Mouse (Mus musculus) lung, embryonic 15.5 days (tissue): ENCODE data around the gene Card6. TPM values are rescaled to one million over a fixed set of nuclear protein-coding genes. Genes with fewer than 3 reads are reported as not detected.
"Not testable (repeated sequence)": the region's sequence is repeated elsewhere in the genome, so short reads cannot be mapped to it uniquely, and the experiment has no call there.

Source experiments
- ATAC-seq: fragments of 200-750 bp; cut with Nextera tagmentation; 2 replicates; pipeline ENCODE4 v1.8.0; 2017; ENCODE audit warnings: moderate number of reproducible peaks, borderline replicate concordance; ENCODE audit not compliant: low FRiP score, low TSS enrichment; ENCODE audit errors: extremely low read depth
- H3K27ac ChIP-seq: fragments of 300-500 bp; sonication (generic); 2 replicates; pipeline ENCODE4 v1.5.1; 2015; ENCODE audit warnings: moderate library complexity, mild to moderate bottlenecking, inconsistent platforms
- H3K27me3 ChIP-seq: fragments of 300-500 bp; sonication (generic); 2 replicates; pipeline ENCODE4 v1.6.1; 2015; ENCODE audit warnings: inconsistent platforms
- H3K36me3 ChIP-seq: fragments of 300-500 bp; sonication (generic); 2 replicates; pipeline ENCODE4 v1.6.1; 2015; ENCODE audit warnings: inconsistent platforms
- H3K4me1 ChIP-seq: fragments of 300-500 bp; sonication (generic); 2 replicates; pipeline ENCODE4 v1.6.1; 2015; ENCODE audit warnings: inconsistent platforms
- H3K4me2 ChIP-seq: fragments of 300-500 bp; sonication (generic); 2 replicates; pipeline ENCODE4 v1.6.1; 2015; ENCODE audit warnings: inconsistent platforms, mild to moderate bottlenecking, moderate library complexity
- H3K4me3 ChIP-seq: fragments of 300-500 bp; sonication (generic); 2 replicates; pipeline ENCODE4 v1.5.1; 2015; ENCODE audit warnings: mild to moderate bottlenecking, inconsistent platforms
- H3K9ac ChIP-seq: fragments of 300-500 bp; sonication (generic); 2 replicates; pipeline ENCODE4 v1.6.1; 2015; ENCODE audit warnings: inconsistent platforms
- H3K9me3 ChIP-seq: fragments of 300-500 bp; sonication (generic); 2 replicates; pipeline ENCODE4 v1.6.1; 2016; ENCODE audit warnings: inconsistent platforms
- WGBS: fragments of 180-500 bp; shearing (Covaris S2); methylation state at CpG from one replicate; pipeline ENCODE4 v1.1.7; 2015; 5-methylcytosine and 5-hydroxymethylcytosine counted together
- polyA plus RNA-seq: library from polyadenylated mRNA; unstranded; fragments of >200 nt; fragmentation: Nextera tagmentation; extraction: Ambion mirVana; gene quantifications from 2 replicates; pipeline ENCODE4 v1.2.1, GENCODE M21; 2015

Card6 gene
- polyA plus RNA-seq, 1 experiment from 2014 or later = 2.0 TPM

- no peaks in the 10 kb centered on the region for H3K36me3 ChIP-seq
- H3K4me3 ChIP-seq = no peak overlapping the region
- H3K4me2 ChIP-seq = no peak overlapping the region
- H3K9me3 ChIP-seq = no peaks in the 10 kb centered on the region
- no peak for ATAC-seq
- no peak overlapping the region for H3K9ac ChIP-seq
- H3K27ac ChIP-seq = no peak overlapping the region
- H3K27me3 ChIP-seq = no peaks in the 10 kb centered on the region
- 58% methylated on average over 5 of the region's 5 CpGs for WGBS
- H3K4me1 ChIP-seq = peaks cover 15% of the 10 kb centered on the region
These were observed 33.7 kb upstream of the Card6 start for GRCm38 (mm10) chr15:5142047-5142446.

GRCm38 (mm10) chr15:5140357-5140756 is 32.0 kb upstream of the Card6 start:
- no peak overlapping the region for H3K9ac ChIP-seq
- ATAC-seq = no peak

GRCm38 (mm10) chr15:5139863-5140262 is 31.5 kb upstream of the Card6 start:
- H3K4me3 ChIP-seq = no peak overlapping the region
- H3K9ac ChIP-seq = no peak overlapping the region
- H3K27me3 ChIP-seq = no peaks in the 10 kb centered on the region
- no peaks in the 10 kb centered on the region for H3K9me3 ChIP-seq
- H3K36me3 ChIP-seq = no peaks in the 10 kb centered on the region
- H3K27ac ChIP-seq = no peak overlapping the region
- no peak overlapping the region for H3K4me2 ChIP-seq
- peaks cover 8% of the 10 kb centered on the region for H3K4me1 ChIP-seq
- ATAC-seq = no peak
- 84% methylated on average over 7 of the region's 7 CpGs for WGBS

More at GRCm38 (mm10) chr15:5140357-5140756, 32.0 kb upstream of the Card6 start:
- peaks cover 13% of the 10 kb centered on the region for H3K4me1 ChIP-seq
- no peaks in the 10 kb centered on the region for H3K9me3 ChIP-seq
- H3K27ac ChIP-seq = no peak overlapping the region
- H3K4me2 ChIP-seq = no peak overlapping the region
- no peaks in the 10 kb centered on the region for H3K27me3 ChIP-seq
- no peaks in the 10 kb centered on the region for H3K36me3 ChIP-seq
- H3K4me3 ChIP-seq = no peak overlapping the region

GRCm38 (mm10) chr15:5139366-5139765 is 31.0 kb upstream of the Card6 start:
- Histone ChIP-seq H3K27me3 (no peaks in the 10 kb centered on the region), H3K9ac (no peak overlapping the region), H3K4me3 (no peak overlapping the region), H3K9me3 (no peaks in the 10 kb centered on the region), H3K27ac (no peak overlapping the region), H3K4me1 (peaks cover 5% of the 10 kb centered on the region; the same call in 1 of the 2 replicates), H3K36me3 (no peaks in the 10 kb centered on the region), H3K4me2 (no peak overlapping the region)
- ATAC-seq = no peak
- 72% methylated on average over 2 of the region's 2 CpGs for WGBS

- H3K9me3 ChIP-seq = no peaks in the 10 kb centered on the region
- no peak overlapping the region for H3K4me2 ChIP-seq
- no peaks in the 10 kb centered on the region for H3K27me3 ChIP-seq
- WGBS = 47% methylated on average over 9 of the region's 9 CpGs
- ATAC-seq = no peak
- no peak overlapping the region for H3K4me3 ChIP-seq
- no peak overlapping the region for H3K9ac ChIP-seq
- no peak overlapping the region for H3K27ac ChIP-seq
- peaks cover 5% of the 10 kb centered on the region; the same call in 1 of the 2 replicates for H3K4me1 ChIP-seq
- H3K36me3 ChIP-seq = no peaks in the 10 kb centered on the region
These were observed 29.9 kb upstream of the Card6 start for GRCm38 (mm10) chr15:5138021-5138856.

GRCm38 (mm10) chr15:5134945-5135483 is 26.7 kb upstream of the Card6 start:
- ATAC-seq = no peak
- Histone ChIP-seq H3K36me3 (no peaks in the 10 kb centered on the region), H3K4me2 (no peak overlapping the region), H3K9ac (no peak overlapping the region), H3K27ac (no peak overlapping the region), H3K4me3 (no peak overlapping the region), H3K9me3 (no peaks in the 10 kb centered on the region), H3K4me1 (peaks cover 5% of the 10 kb centered on the region; the same call in 1 of the 2 replicates), H3K27me3 (no peaks in the 10 kb centered on the region)
- 65% methylated on average over 8 of the region's 8 CpGs for WGBS

GRCm38 (mm10) chr15:5134179-5134578 is 25.8 kb upstream of the Card6 start:
- WGBS = 67% methylated on average over 3 of the region's 3 CpGs
- no peak for ATAC-seq
- Histone ChIP-seq H3K9ac (no peak overlapping the region), H3K4me3 (no peak overlapping the region), H3K27ac (no peak overlapping the region), H3K9me3 (no peaks in the 10 kb centered on the region), H3K36me3 (no peaks in the 10 kb centered on the region), H3K4me2 (no peak overlapping the region), H3K4me1 (peaks cover 5% of the 10 kb centered on the region; the same call in 1 of the 2 replicates), H3K27me3 (no peaks in the 10 kb centered on the region)

- H3K4me1 ChIP-seq = peaks cover 5% of the 10 kb centered on the region; the same call in 1 of the 2 replicates
- H3K9ac ChIP-seq = no peak overlapping the region
- WGBS = 60% methylated on average over 3 of the region's 3 CpGs
- H3K36me3 ChIP-seq = no peaks in the 10 kb centered on the region
- H3K27me3 ChIP-seq = no peaks in the 10 kb centered on the region
- no peaks in the 10 kb centered on the region for H3K9me3 ChIP-seq
- no peak overlapping the region for H3K4me3 ChIP-seq
- no peak overlapping the region for H3K4me2 ChIP-seq
- no peak overlapping the region for H3K27ac ChIP-seq
- no peak for ATAC-seq
These were observed 25.0 kb upstream of the Card6 start for GRCm38 (mm10) chr15:5133301-5133700.

- H3K4me2 ChIP-seq, H3K4me1 ChIP-seq, H3K27ac ChIP-seq, H3K4me3 ChIP-seq, H3K27me3 ChIP-seq, H3K36me3 ChIP-seq, ATAC-seq, H3K9ac ChIP-seq, H3K9me3 ChIP-seq: not testable (repeated sequence)
- WGBS = 75% methylated on average over 14 of the region's 14 CpGs
These were observed 22.7 kb upstream of the Card6 start for GRCm38 (mm10) chr15:5130887-5131668.

- Histone ChIP-seq H3K4me3 (no peak overlapping the region), H3K36me3 (peaks cover 6% of the 10 kb centered on the region), H3K27ac (no peak overlapping the region), H3K4me1 (no peaks in the 10 kb centered on the region), H3K9me3 (no peaks in the 10 kb centered on the region), H3K9ac (no peak overlapping the region), H3K4me2 (no peak overlapping the region), H3K27me3 (no peaks in the 10 kb centered on the region)
- no peak for ATAC-seq
- WGBS = 87% methylated on average over 12 of the region's 12 CpGs
These were observed 20.9 kb upstream of the Card6 start for GRCm38 (mm10) chr15:5129111-5129805.

- H3K4me1 ChIP-seq = no peaks in the 10 kb centered on the region
- H3K36me3 ChIP-seq = peaks cover 10% of the 10 kb centered on the region
- no peak overlapping the region for H3K27ac ChIP-seq
- no peak overlapping the region for H3K4me3 ChIP-seq
- no peak overlapping the region for H3K9ac ChIP-seq
- H3K9me3 ChIP-seq = no peaks in the 10 kb centered on the region
- ATAC-seq = no peak
- H3K27me3 ChIP-seq = no peaks in the 10 kb centered on the region
- 42% methylated on average over 5 of the region's 5 CpGs for WGBS
- no peak overlapping the region for H3K4me2 ChIP-seq
These were observed 20.0 kb upstream of the Card6 start for GRCm38 (mm10) chr15:5128176-5128940.
